Mouse (Mus musculus): ENCODE data around the gene Sbsn.

DNA sequence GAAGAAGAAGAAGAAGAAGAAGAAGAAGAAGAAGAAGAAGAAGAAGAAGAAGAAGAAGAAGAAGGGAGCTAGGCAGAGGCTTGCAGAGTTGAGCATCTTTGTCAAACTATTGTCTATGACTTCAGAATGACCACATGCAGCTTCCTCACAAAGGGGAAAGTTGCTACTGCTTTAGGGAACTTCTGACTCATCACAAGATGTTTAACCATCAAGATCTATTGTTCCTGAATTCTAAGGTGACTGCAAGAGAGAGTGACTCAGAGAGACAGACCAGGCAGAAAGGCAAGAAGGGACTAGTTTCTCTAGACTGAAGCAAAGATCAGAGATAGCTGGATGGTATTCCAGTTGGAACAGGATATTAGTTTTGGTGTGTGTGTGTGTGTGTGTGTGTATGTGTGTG is 43.6 kb downstream of the Sbsn start:
- TF ChIP-seq CTCF (conservative IDR thresholded peaks at IDR 0.05; ENCODE audit: low read length) (no peak), POU5F1 (IDR thresholded peaks at IDR 0.05; ENCODE audit: borderline replicate concordance, low read length) (no peak)

Data from E14TG2a.4 (cell line).